Mouse (Mus musculus): Measurements from ENCODE around the gene Zfp799.
"Not testable (repeated sequence)": the region's sequence is repeated elsewhere in the genome, so short reads cannot be mapped to it uniquely, and the experiment has no call there.

Gene Zfp799

DNA sequence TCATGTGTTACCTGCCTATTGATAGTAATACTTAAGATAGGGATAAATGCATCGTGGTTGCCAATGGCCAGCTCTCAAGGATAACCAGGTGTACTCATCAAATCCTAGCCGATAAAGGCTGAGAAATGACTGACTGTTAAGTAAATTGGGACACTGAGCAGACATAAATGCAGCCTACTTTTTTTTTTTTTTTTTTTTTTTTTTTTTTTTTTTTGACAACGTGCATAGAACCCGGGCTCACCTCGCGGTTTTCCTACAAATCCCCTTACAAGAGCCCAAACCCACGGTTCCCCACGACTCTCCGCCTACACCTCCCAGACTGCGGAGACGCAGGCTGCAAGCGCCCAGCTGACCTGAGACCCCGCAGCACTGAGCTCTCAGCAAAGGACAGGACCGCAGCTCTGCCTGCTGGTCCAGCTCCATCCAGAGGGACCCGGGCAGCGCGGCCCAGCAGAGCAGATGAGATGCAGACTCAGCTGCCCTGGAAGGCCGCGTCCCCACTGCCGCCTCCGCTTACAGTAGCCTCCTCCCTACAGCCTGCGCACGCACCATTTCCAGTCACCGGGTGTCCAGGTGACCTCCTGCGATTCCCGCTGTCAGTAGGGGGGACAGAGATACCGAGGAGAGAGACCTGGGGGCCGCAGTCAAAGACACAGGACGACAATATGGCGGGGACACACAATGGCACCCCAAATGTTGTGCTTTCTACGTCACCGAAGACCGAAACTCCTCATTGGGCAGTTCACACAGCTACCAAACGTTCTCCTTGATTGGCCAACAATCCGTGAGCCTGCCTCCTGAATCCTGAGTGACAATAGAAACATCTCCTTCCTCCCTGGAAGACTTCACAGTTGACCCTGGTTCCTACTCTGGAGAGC, at the start of gene Zfp799:
Zfp799 (minus strand) TSS at position 722 of the 878 bp plus-strand sequence.
- peak; percentile 84 for DNase-seq (ENCODE audit: low read depth, low spot score)

DNA sequence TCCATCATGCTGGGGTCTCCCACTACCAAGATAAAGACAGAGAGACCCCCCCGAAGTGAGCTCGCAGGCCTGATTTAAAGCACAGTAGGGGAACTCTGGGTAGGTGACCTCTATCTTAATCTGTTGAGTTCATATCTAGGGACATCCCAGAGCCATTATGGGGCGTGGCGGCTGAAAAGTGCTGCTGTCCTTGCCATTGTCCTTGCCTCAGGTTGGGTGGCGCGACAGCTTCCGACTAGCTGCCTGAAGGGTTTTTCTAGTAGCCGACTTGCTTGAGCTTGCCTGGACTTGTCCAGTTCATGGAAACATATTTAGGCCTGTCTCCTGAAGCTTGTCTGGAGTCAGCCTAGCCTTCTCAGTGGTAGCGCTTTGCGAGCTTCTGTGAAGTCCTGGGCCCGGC, 48.7 kb upstream of the Zfp799 start:
- DNase-seq (ENCODE audit: low read depth, low spot score): peak; percentile 87

DNA sequence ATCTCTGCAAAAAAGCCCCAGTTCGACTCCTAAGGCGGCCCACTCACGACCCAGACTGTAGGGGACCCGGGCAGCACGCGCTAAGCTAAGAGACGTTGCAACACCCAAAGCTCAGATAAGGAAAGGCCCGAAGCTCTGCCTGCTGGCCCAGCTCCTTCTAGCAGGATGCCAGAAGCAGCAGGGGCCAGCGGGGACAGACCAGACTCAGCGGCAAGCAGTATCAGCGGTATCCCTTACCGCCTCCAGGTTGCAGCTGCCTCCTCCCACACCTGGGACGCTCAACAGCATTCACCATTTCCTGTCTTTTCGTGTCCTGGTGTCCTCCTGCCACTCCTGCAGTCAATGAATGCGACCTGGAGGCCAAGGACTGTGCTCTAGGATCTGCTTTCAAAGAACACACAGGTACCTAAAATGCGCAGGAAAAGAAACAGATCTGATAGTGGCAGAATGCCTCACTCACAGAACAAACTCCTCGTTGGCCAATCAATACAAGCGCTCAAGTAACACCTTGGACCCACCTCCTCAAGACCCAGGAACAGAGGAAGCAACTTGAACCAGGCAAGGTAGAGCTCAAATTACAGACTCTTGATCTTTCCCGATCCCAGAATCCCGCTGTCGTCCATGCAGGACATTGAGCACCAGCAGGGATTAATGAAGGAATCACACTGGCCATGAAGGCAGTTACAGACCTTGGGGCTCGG, 47.6 kb upstream of the Zfp799 start:
- peak; percentile 80 for DNase-seq (ENCODE audit: low read depth, low spot score)

DNA sequence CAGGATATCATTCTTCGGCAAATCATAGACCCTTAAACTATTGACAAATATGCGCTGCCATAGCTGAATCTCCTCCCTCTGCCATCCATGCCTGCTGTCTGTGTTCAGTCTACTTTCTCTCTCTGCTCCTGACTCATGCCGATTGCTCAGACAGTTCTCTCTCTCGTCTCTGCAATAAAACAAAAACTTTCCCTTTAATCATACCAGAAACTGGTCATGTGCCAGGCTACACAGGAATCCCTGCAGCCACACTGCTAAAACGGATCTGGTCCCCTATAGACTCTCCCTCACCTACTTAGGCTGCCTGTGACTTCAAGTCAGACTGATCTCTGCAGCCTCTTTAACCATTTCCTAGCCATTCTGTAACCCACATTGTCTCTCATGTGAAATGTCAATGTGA, 42.6 kb upstream of the Zfp799 start:
- DNase-seq (ENCODE audit: low read depth, low spot score): no peak

DNA sequence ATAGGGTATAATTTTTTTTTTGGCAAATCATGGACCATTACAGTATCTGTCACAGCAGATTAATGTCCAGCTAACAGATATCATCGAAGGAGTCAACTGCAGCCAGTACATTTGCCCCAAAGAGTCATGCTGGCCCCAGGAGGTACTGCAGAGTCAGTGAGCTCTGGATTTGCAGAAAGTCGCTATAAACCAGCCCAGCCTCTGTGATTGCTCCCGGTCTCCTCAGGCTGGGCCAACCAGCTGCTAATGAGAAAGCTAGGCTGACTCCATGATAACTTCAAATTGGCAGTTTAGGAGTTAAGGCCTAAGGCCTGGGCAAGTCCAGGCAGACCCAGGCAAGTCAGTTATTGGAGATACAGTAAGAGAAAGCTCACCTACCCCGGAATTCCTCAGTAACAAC, 42.0 kb upstream of the Zfp799 start:
- peak; percentile 61 for DNase-seq (ENCODE audit: low read depth, low spot score)

DNA sequence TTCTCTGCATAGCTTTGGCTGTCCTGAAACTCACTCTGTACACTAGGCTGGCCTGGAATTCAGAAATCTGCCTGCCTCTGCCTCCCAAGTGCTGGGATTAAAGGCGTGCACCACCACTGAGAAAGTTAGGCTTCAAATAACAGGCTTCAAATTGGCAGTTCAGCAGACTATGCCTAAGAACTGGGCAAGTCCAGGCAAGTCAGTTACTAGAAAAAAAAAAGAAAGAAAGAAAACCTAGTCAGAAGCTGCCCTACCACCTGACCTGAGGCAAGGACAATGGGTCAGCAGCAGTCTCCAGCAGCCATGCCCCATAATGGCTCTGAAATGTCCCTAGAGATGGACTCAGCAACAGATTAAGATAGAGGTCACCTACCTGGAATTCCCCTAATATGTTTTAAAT, 41.4 kb upstream of the Zfp799 start:
- DNase-seq (ENCODE audit: low read depth, low spot score): peak; percentile 54

DNA sequence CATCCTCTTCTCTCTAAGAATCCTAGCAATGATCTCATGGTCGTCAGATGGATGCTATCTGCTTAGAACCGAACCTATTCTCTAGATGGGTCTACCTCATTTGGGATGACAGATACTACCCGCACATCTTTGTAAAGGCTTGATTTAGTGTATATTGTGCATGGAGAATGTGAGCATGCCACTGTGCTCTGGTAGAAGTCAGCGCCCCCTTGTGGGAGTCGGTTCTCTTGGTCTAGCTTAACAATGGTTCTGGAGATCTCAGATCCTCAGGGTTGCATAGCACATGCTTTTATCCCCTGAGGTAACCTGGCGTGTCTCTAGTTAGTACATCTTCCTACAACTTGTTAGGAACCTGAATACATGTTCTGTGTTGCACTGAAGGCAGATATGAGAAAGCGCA, 37.2 kb upstream of the Zfp799 start:
- not testable (repeated sequence) for DNase-seq (ENCODE audit: low read depth, low spot score)

DNA sequence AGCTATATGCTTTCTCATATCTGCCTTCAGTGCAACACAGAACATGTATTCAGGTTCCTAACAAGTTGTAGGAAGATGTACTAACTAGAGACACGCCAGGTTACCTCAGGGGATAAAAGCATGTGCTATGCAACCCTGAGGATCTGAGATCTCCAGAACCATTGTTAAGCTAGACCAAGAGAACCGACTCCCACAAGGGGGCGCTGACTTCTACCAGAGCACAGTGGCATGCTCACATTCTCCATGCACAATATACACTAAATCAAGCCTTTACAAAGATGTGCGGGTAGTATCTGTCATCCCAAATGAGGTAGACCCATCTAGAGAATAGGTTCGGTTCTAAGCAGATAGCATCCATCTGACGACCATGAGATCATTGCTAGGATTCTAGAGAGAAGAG, 26.7 kb upstream of the Zfp799 start:
- not testable (repeated sequence) for DNase-seq (ENCODE audit: low read depth, low spot score)

DNA sequence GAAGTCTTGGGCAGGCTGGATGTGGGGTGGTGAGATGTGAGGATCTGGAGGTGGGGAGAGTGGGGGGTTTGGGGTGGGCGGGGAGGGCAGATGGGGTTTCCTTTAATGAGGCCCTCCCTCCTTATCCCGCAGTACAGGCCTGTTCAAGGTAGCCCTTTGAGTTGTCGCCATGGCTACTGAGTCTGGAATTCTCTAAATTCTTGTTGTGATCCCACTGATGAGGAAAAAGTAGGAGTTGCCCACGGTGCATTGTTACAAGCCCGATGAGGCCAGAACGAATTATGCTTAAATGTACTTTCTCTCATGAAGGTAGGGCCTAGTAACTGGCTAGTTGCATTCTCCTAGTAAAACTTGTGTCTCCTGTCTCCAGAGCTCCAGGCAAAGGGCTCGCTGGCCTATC, 21.5 kb upstream of the Zfp799 start:
- DNase-seq (ENCODE audit: low read depth, low spot score): peak; percentile 56

DNA sequence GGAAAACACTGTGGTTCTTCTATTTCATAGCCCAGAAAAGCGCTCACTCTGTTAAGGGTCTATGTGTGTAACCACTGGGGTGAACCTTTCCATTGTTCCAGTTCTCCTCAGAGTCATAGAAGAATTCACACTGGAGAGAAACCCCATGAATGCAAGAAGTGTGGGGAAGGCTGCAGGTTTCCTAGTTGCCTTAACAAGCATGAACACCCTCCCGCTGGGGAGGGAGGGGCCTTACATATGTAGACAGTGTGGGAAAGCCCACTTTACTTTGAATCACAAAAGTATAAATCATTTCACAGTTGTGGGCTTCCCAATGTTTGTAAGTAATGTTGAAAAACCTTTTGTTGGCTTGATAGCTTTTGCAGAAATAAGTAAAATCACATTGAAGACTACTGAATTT, 11.3 kb upstream of the Zfp799 start:
- DNase-seq (ENCODE audit: low read depth, low spot score): peak; percentile 51

DNA sequence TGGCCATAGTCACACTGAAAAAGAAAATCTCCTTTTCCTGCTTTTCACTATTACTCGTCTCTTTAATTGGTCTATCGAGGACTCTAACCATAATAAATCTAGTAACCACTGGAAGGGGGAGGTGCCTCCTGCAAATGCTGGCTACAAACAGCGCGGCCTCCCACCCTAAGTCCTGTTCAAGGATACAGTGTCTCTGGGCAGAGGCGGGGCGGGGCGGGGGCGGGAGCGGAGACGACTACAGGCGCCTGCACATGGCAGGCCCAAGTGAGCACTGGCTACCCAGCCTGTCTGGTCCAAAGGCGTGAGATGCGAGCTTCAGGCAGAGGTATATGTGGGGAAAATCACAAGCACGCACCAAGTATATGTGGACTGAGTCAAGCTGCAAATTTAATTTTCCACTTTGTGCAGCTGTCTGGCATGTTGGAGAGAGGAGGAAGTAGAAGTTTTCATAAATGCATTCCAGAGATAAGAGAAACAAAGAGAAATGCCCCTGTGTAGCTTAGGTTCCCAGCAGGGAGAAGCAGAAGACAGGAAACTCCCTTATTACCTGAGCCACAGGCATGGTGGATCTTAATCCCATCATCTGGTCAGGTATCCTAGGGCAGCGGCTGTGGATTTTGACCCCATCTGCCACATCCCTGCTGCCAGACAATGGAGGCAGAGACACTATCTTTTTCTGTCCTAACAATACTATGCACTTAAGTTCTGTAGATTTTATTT, 9.2 kb upstream of the Zfp799 start:
- DNase-seq (ENCODE audit: low read depth, low spot score): peak; percentile 71

DNA sequence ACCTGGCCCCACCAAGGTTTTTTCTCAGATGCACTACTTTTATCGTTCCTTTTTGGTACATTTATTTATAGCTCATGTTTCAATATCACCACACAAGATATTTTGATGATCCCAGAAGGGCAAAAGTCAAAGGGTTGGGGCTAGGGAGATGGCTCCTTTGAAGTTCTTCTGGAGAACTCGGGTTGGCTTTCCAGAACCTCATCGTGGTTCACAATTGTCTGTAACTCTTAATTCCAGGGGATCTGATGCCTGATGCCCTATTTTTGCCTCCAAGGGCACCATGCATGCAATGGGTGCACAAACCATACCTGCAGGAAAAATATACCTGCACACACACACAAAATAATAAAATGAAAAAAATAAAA, 339 bp upstream of the Zfp799 start:
- DNase-seq (ENCODE audit: low read depth, low spot score): no peak

DNA sequence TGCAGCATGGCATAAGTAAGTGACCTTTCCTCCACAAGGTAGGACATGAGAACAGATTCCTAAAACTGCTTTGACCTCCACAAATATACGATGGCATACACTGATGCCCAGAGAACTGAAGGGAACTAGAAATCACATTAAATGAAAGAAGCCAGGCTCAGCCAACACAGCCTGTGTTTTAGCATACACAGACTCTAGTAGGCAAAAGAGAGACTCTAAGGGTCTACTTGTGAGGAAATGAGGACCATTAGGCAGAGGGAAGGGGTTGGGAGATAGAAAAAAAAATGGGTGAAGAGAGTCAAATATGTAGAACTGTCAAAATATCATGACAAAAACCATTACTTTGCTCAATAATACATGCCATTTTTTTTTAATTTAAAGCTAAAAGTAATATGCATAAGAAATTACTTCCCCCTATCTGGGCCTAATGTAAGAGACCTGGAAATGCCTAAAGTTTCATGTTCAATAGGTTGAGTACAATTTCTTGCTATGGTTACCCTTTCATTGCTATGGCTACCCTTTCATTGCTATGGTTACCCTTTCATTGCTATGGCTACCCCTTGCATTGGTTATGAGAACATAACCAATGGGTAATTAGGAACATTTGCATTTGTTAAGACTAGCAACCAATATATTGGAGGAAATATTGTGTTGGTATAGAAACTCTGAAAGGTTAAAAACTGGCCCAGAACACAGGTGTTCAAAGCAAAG, 13.8 kb downstream of the Zfp799 start:
- DNase-seq (ENCODE audit: low read depth, low spot score): no peak

DNA sequence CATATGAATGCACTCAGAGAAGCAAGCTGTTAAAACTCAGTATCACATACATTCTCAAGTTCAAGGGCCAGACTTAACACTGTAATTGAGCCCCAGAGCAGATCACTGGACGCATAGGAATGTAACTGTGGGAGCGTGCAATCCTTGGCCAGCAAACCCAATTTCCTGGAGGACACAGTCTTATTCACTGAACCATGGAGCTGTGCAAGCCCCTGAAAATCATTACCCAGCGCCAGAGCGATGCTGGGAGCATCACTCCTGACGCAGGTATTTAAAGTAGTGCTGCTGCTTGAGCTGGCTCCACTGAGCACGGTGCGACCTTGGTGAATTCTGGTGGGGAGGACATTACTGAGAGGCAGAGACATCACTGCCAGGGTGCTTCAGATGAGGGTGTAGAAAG, 15.9 kb downstream of the Zfp799 start:
- DNase-seq (ENCODE audit: low read depth, low spot score): no peak

DNA sequence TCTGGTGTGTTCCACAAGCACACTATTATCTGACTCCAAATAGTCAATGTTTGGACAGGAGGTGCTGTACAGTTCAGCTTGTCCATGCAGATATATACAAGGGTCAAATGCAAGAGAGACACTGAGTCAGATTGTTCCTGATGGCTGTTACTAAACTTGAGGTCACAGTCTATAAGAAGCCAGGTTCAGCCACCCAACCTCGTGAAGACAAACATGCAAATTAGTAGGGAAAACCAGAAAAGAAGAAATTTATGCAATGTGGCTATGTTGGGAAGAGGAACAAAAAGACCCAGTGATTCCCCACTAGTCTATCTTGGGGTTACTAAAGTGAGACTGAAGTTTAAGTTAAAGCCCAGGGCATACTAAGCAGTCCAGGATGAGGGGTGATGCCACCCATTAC, 19.4 kb downstream of the Zfp799 start:
- DNase-seq (ENCODE audit: low read depth, low spot score): no peak

DNA sequence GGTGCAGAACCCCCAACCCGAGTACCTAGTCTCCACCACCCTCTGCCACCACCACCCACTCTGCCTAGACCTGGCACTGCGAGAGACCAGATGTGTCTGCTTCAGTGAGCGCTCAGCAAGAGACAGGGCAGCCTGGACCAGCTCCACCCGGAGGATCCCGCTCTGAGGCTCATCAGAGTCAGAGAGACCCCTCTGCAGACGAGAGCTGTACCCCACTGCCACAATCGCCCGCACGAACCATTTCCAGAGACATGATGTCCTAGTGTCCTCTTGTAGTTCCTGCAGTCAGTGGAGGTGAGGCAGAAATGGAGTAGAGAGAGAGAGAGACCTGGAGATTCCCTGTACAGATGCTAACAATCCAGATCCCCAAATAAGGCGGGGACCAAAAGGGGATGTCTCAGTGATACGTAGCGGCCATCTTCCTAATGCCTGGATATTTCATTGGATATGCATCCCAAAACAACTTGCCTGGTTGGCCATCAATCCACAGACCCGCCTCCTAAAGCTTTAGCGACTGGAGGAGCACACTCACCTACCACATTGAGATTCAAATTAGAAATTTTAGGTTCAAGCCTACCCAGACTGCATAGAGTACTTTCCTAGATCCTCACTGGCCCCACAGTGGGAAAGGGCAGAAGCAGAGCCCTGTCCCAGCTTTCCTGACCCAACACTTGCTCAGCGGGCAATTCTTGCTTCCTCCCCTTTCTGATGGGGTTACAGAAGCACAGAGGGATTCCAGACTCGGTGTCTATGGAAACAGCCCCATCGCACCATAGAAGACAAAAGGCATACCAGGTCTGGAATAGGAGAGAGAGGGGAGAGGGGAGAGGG, 20.3 kb downstream of the Zfp799 start, which contains the start of gene Zfp811:
Zfp811 (minus strand) TSS at position 388 of the 831 bp plus-strand sequence.
- DNase-seq (ENCODE audit: low read depth, low spot score): peak; percentile 94

DNA sequence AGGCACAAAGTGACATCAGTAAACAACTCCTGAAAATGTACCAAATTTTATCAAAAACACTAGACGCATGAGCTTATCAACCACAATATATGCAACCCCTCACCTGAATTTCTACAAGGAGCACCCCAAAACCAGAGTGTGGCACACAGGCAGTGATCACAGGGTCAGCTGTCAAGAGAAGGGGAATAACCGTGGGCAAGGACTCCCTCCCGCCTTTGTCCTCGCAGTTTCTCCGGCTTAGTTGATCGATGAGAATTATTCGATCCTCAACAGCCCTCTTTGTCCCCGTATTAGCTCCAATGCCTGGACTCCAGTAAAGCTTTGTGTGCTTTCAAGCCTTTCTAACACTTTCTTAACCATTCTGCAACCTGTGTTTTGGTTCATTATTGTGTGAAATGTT, 21.1 kb downstream of the Zfp799 start:
- DNase-seq (ENCODE audit: low read depth, low spot score): no peak

DNA sequence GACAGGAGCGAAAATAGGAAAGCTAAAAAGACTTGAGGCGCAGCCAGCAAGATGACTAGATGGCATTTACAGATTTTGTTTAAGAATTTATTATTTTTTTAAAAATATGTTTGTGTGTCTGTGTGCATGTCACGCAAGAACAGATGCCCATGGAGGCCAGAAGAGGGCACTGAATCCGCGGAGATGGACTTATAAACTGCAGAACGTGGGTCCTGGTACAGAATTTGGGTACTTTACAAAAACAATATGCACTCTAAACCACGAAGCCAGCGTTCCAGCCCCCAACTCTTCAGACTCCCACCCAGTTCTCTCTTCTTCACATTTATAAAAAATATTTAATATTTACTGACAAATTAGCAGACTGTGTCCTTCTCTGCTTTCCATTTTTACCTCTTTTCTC, 40.8 kb downstream of the Zfp799 start:
- DNase-seq (ENCODE audit: low read depth, low spot score): peak; percentile 29

DNA sequence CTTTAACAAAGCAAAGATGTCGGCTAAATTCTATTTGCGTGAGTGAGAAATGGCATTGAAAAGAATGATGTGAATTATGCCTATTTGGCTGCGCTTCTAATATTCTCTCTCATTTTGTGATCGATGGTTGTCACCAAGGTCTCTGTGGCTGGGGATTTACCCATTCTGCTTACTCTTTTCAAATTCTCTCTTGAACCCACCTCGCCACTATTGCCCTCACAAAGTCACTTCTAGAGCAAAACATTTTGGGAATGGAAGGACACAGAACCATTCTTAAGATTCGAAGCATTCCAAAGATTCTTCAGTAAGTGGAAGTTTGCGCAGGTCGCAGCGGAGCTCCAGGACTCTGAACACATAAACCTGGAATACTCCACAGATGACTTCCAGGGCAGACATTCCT, 41.5 kb downstream of the Zfp799 start:
- DNase-seq (ENCODE audit: low read depth, low spot score): peak; percentile 54

DNA sequence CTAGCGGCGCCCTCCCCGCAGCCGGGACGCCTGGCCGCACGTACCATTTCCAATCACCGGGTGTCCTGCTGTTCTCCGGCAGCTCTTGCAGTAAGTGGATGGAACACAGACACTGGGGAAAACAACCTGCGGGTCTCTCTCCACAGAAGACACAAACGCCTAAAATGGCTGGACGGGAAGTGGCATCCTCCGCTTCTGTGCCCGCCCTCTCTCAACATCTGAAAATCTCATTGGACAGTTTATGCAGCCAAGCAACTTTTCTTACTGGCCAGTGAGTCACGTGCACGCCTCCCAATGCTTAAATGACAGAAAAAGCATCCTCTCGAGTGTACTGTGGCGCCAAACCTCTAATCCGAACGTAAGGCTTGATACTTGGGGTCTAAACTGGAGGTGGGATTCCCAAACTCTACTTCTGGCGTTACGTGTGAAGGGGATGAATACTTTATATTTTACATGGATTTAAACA, 41.9 kb downstream of the Zfp799 start, which contains the start of gene Zfp871:
Zfp871 (minus strand) TSS at position 194 of the 466 bp plus-strand sequence.
- DNase-seq (ENCODE audit: low read depth, low spot score): peak; percentile 95
